Mouse (Mus musculus) lung, embryonic 14.5 days (tissue): ENCODE measurements around the gene Col20a1. TPM values are rescaled to one million over a fixed set of nuclear protein-coding genes. Genes with fewer than 3 reads are reported as not detected.

Experiments used
- ATAC-seq: fragments of 200-750 bp; cut with Nextera tagmentation; 2 replicates; pipeline ENCODE4 v1.8.0; 2017; ENCODE audit warnings: mild to moderate bottlenecking, moderate TSS enrichment, moderate library complexity; ENCODE audit not compliant: insufficient read depth
- DNase-seq: peaks from one replicate; pipeline ENCODE4 v3.0.0-alpha.2; 2015
- H3K27ac ChIP-seq: fragments of 300-500 bp; sonication (generic); 2 replicates; pipeline ENCODE4 v1.5.1; 2014; ENCODE audit warnings: low read depth, mild to moderate bottlenecking, moderate library complexity
- H3K27me3 ChIP-seq: fragments of 300-500 bp; sonication (generic); 2 replicates; pipeline ENCODE4 v1.6.1; 2014; ENCODE audit warnings: low read length, control low read depth; ENCODE audit not compliant: insufficient read depth
- H3K36me3 ChIP-seq: fragments of 300-500 bp; sonication (generic); 2 replicates; pipeline ENCODE4 v1.6.1; 2014; ENCODE audit warnings: control low read depth; ENCODE audit not compliant: insufficient read depth
- H3K4me1 ChIP-seq: fragments of 300-500 bp; sonication (generic); 2 replicates; pipeline ENCODE4 v1.6.1; 2014; ENCODE audit warnings: antibody characterized with exemption, control low read depth; ENCODE audit not compliant: insufficient read depth
- H3K4me2 ChIP-seq: fragments of 300-500 bp; sonication (generic); 2 replicates; pipeline ENCODE4 v1.6.1; 2014; ENCODE audit warnings: mild to moderate bottlenecking
- H3K4me3 ChIP-seq: fragments of 300-500 bp; sonication (generic); 2 replicates; pipeline ENCODE4 v1.5.1; 2014; ENCODE audit warnings: low read depth, low read length
- H3K9ac ChIP-seq: fragments of 300-500 bp; sonication (generic); 2 replicates; pipeline ENCODE4 v1.6.1; 2014
- H3K9me3 ChIP-seq: fragments of 300-500 bp; sonication (generic); 2 replicates; pipeline ENCODE4 v1.6.1; 2016; ENCODE audit warnings: low read depth, low read length, control low read depth
- CTCF ChIP-seq: IDR thresholded peaks from 2 replicates; pipeline ENCODE4 v1.5.1; 2016; ENCODE audit warnings: antibody characterized with exemption, low read depth
- WGBS: fragments of 180-500 bp; shearing (Covaris S2); extraction: QIAGEN DNeasy Blood & Tissue Kit; methylation state at CpG from one replicate; pipeline ENCODE4 v1.1.7; 2014; 5-methylcytosine and 5-hydroxymethylcytosine counted together
- polyA plus RNA-seq: library from polyadenylated mRNA; unstranded; fragments of >200 nt; fragmentation: Nextera tagmentation; extraction: Ambion mirVana; gene quantifications from 2 replicates; pipeline ENCODE4 v1.2.1, GENCODE M21; 2014

Gene Col20a1
- polyA plus RNA-seq, 1 experiment from 2014 or later = 0.17 TPM

- Histone ChIP-seq H3K4me3 (no peak overlapping the region), H3K9me3 (no peaks in the 10 kb centered on the region), H3K27me3 (no peaks in the 10 kb centered on the region), H3K9ac (no peak overlapping the region), H3K27ac (no peak overlapping the region), H3K4me1 (no peaks in the 10 kb centered on the region), H3K4me2 (no peak overlapping the region), H3K36me3 (no peaks in the 10 kb centered on the region)
- TF ChIP-seq CTCF = no peak
- WGBS = 81% methylated on average over 2 of the region's 2 CpGs
- ATAC-seq (no peak), DNase-seq (no peak)
These were observed 8.0 kb downstream of the Col20a1 start for GRCm38 (mm10) chr2:180994360-180994759.

- Histone ChIP-seq H3K4me2 (no peak overlapping the region), H3K27me3 (no peaks in the 10 kb centered on the region), H3K9me3 (no peaks in the 10 kb centered on the region), H3K36me3 (no peaks in the 10 kb centered on the region), H3K4me1 (no peaks in the 10 kb centered on the region), H3K4me3 (no peak overlapping the region), H3K27ac (no peak overlapping the region), H3K9ac (no peak overlapping the region)
- DNase-seq (no peak), ATAC-seq (no peak)
- WGBS = 74% methylated on average over 4 of the region's 4 CpGs
- no peak for TF ChIP-seq CTCF
These were observed 9.1 kb downstream of the Col20a1 start for GRCm38 (mm10) chr2:180995457-180995856.

GRCm38 (mm10) chr2:180996436-180996835 is 10.1 kb downstream of the Col20a1 start:
- 5% methylated on average over 5 of the region's 5 CpGs for whole genome bisulfite sequencing
- Histone ChIP-seq H3K27ac (no peak overlapping the region), H3K4me3 (no peak overlapping the region), H3K36me3 (no peaks in the 10 kb centered on the region), H3K4me1 (no peaks in the 10 kb centered on the region), H3K27me3 (no peaks in the 10 kb centered on the region), H3K9me3 (no peaks in the 10 kb centered on the region), H3K9ac (no peak overlapping the region), H3K4me2 (no peak overlapping the region)
- TF ChIP-seq CTCF = peak; percentile 91
- ATAC-seq = peak; percentile 29; the same call in 1 of the 2 replicates
- peak; percentile 73 for DNase-seq

GRCm38 (mm10) chr2:180996905-180997304 is 10.6 kb downstream of the Col20a1 start:
- H3K9me3 ChIP-seq = no peaks in the 10 kb centered on the region
- 69% methylated on average over 3 of the region's 3 CpGs for WGBS
- no peak overlapping the region for H3K4me2 ChIP-seq
- H3K9ac ChIP-seq = no peak overlapping the region
- no peak overlapping the region for H3K27ac ChIP-seq
- no peaks in the 10 kb centered on the region for H3K27me3 ChIP-seq
- no peak for TF ChIP-seq CTCF
- no peak overlapping the region for H3K4me3 ChIP-seq
- no peaks in the 10 kb centered on the region for H3K36me3 ChIP-seq
- DNase-seq (no peak), ATAC-seq (no peak)
- no peaks in the 10 kb centered on the region for H3K4me1 ChIP-seq

- H3K4me2 ChIP-seq = no peak overlapping the region
- WGBS = 46% methylated on average over 4 of the region's 4 CpGs
- no peaks in the 10 kb centered on the region for H3K9me3 ChIP-seq
- H3K9ac ChIP-seq = no peak overlapping the region
- H3K36me3 ChIP-seq = no peaks in the 10 kb centered on the region
- ATAC-seq (no peak), DNase-seq (no peak)
- no peak for TF ChIP-seq CTCF
- no peak overlapping the region for H3K4me3 ChIP-seq
- H3K27ac ChIP-seq = no peak overlapping the region
- no peaks in the 10 kb centered on the region for H3K4me1 ChIP-seq
- H3K27me3 ChIP-seq = no peaks in the 10 kb centered on the region
These were observed 20.7 kb downstream of the Col20a1 start for GRCm38 (mm10) chr2:181007054-181007453.

GRCm38 (mm10) chr2:181008339-181008738 is 22.0 kb downstream of the Col20a1 start:
- DNase-seq (no peak), ATAC-seq (no peak)
- no peak overlapping the region for H3K4me3 ChIP-seq
- no peak overlapping the region for H3K4me2 ChIP-seq
- 73% methylated on average over 5 of the region's 5 CpGs for WGBS
- no peak for TF ChIP-seq CTCF
- H3K9me3 ChIP-seq = no peaks in the 10 kb centered on the region
- no peak overlapping the region for H3K27ac ChIP-seq
- H3K9ac ChIP-seq = no peak overlapping the region
- H3K4me1 ChIP-seq = no peaks in the 10 kb centered on the region
- H3K36me3 ChIP-seq = no peaks in the 10 kb centered on the region
- H3K27me3 ChIP-seq = no peaks in the 10 kb centered on the region

- DNase-seq = no peak
- Histone ChIP-seq H3K9me3 (no peaks in the 10 kb centered on the region), H3K27me3 (0 out of 2 replicates have a peak, but pooled peaks cover 5% of the 10 kb centered on the region), H3K4me2 (no peak overlapping the region), H3K9ac (no peak overlapping the region), H3K36me3 (no peaks in the 10 kb centered on the region), H3K4me3 (no peak overlapping the region), H3K4me1 (no peaks in the 10 kb centered on the region), H3K27ac (no peak overlapping the region)
- WGBS = 78% methylated on average over 11 of the region's 11 CpGs
- no peak for TF ChIP-seq CTCF
- no peak for ATAC-seq
These were observed 45.1 kb downstream of the Col20a1 start for GRCm38 (mm10) chr2:181031406-181031934.
